Mouse (Mus musculus): Measurements from ENCODE around the gene Slc16a5. TPM values are rescaled to one million over a fixed set of nuclear protein-coding genes. Genes with fewer than 3 reads are reported as not detected.

The Slc16a5 gene
- total and polyA plus RNA-seq, 3 experiments: 0.26 TPM; not detected in 2

DNA sequence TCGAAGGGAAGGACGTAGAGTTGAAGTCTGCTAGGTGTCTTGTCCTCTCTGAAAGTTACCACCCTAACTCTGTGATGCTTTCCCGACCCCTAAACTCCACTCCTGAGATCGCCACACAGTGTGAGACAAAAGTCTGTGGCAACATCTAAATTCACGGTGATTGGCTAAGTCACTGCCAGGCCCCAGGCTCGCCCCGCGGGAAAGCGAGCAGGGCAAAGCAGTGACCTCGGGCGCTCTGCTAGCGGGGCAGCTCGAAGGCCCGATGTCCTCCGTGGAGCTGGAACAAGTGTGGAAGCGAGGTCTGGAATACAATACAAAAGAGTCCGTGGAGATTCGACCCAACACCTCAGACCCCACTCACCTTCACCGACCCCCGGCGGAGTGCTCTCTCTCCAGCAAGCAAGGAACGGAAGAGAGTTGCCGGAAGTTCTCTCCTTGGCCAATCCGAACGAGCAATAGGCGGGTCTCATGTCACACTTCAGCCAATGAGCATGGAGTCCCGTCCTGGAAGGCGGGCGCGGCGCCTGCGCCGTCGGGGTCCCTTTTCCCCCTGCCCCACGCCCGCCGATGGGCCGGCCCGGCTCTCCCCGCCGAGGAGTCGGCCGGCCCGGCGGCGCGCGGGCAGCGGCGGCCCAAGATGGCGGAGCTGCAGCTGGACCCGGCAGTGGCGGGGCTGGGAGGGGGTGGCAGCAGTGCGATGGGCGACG, 42.6 kb upstream of the Slc16a5 start, which contains the start of the genes Atp5h and Kctd2 (continued):
- TF ChIP-seq MYB (IDR thresholded peaks at IDR 0.05; ENCODE audit: low read depth, low read length): no peak
- no peak for TF ChIP-seq CTCF (IDR thresholded peaks at IDR 0.05 in 2 of 3, conservative IDR thresholded peaks at IDR 0.05 in 1 of 3; ENCODE audit: control insufficient read depth in 1 of 3, insufficient read depth in 1 of 3, low read depth in 2 of 3, low read length in 3 of 3, poor library complexity in 1 of 3, severe bottlenecking in 1 of 3)
- TF ChIP-seq CHD2 (IDR thresholded peaks at IDR 0.05; ENCODE audit: low read length): peak; percentile 55
- peak; percentile 84 for TF ChIP-seq USF1 (IDR thresholded peaks at IDR 0.05; ENCODE audit: low read depth, low read length)
- TF ChIP-seq SMC3 (IDR thresholded peaks at IDR 0.05; ENCODE audit: low read depth, low read length): no peak
- TF ChIP-seq MAZ (IDR thresholded peaks at IDR 0.05; ENCODE audit: low read depth, low read length): peak; percentile 39; the same call in 1 of the 2 replicates
- peak; percentile 96 for TF ChIP-seq POLR2AphosphoS2 (IDR thresholded peaks at IDR 0.05; ENCODE audit: low read length)
- peak; percentile 86 for TF ChIP-seq TBP (IDR thresholded peaks at IDR 0.05; ENCODE audit: low read depth, low read length)
- TF ChIP-seq POLR2A (IDR thresholded peaks at IDR 0.05; ENCODE audit: control insufficient read depth in 1 of 2, insufficient read depth in 1 of 2, low read depth in 1 of 2, low read length in 2 of 2, poor library complexity in 1 of 2): peak; percentile 96 to 98

DNA sequence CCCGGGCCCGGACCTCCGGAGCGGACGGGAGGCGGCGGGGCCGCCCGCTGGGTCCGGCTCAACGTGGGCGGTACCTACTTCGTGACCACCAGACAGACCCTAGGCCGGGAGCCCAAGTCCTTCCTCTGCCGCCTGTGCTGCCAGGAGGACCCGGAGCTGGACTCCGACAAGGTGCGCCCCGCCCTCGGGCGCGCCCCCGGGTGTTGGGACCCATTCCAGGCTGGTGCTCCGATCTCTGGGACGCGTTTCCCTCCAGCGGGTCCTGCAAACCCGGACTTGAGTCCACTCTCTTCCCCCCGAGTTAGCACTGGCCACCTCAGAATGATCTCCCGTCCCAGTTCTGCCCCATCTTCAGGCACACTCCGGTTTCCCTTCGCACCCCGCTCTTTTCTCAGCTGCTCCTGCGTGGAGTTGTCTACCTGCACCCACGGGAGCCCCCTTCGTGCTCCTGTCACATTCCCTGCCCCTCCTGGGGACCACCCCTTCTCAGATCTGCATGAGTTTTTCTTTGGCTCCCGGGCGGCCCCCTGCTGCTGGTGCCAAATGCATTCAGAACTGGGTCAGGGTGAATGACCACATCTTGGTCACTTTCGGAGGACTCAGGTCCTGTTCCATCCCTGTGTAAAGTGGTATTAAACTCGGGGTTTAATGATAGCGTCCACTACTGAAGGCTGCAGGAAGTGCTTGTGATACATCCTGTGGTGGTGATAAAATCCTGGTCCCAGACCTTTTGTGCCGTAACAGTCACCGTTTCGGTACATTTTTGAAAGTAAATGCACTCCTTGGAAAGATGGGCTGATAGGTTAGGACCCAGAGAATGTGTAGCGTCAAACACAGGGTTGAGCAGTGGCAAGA, 41.7 kb upstream of the Slc16a5 start:
- peak overlapping the region; percentile 95 to 97 for H3K4me3 ChIP-seq (ENCODE audit: control insufficient read depth in 1 of 2, insufficient read depth in 1 of 2, low read depth in 2 of 2, low read length in 2 of 2)
- H3K4me1 ChIP-seq (ENCODE audit: control insufficient read depth in 1 of 2, insufficient read depth in 2 of 2, low read length in 2 of 2): peaks cover 0 to 18% of the 10 kb centered on the region in 2 experiments; a peak in 3 of 4 replicates
- H3K9me3 ChIP-seq (replicated peaks; ENCODE audit: insufficient read depth, low read length): no peaks in the 10 kb centered on the region
- no peaks in the 10 kb centered on the region for H3K27me3 ChIP-seq (ENCODE audit: control insufficient read depth in 1 of 2, insufficient read depth in 2 of 2, low read length in 2 of 2)
- peak in 1 of 2 experiments; percentile 7; a peak in 1 of 4 replicates for TF ChIP-seq POLR2A (IDR thresholded peaks at IDR 0.05; ENCODE audit: control insufficient read depth in 1 of 2, insufficient read depth in 1 of 2, low read depth in 1 of 2, low read length in 2 of 2, poor library complexity in 1 of 2)
- TF ChIP-seq MEF2A (IDR thresholded peaks at IDR 0.05; ENCODE audit: extremely low read depth, insufficient replicate concordance, low read depth, low read length, poor library complexity, severe bottlenecking): no peak
- 0 out of 2 replicates have a peak, but pooled peaks have one; percentile 6 for TF ChIP-seq SIN3A (IDR thresholded peaks at IDR 0.05; ENCODE audit: low read length)
- 0 out of 2 replicates have a peak, but pooled peaks have one; percentile 2 for TF ChIP-seq ELF1 (IDR thresholded peaks at IDR 0.05; ENCODE audit: low read depth, low read length)
- no peak for TF ChIP-seq KAT2A (conservative IDR thresholded peaks at IDR 0.05; ENCODE audit: low read depth, low read length)
- 0 out of 2 replicates have a peak, but pooled peaks have one; percentile 38 for TF ChIP-seq UBTF (IDR thresholded peaks at IDR 0.05; ENCODE audit: borderline replicate concordance, insufficient read depth, low read depth, low read length)
- TF ChIP-seq MAZ (IDR thresholded peaks at IDR 0.05; ENCODE audit: low read depth, low read length): peak; percentile 66
- TF ChIP-seq MAX (IDR thresholded peaks at IDR 0.05; ENCODE audit: low read length): peak; percentile 25
- peak; percentile 28; the same call in 1 of the 2 replicates for TF ChIP-seq MXI1 (IDR thresholded peaks at IDR 0.05; ENCODE audit: low read depth, low read length)
- 0 out of 6 replicates have a peak, but pooled peaks of 1 of the 3 experiments have one; percentile 3 for TF ChIP-seq CTCF (IDR thresholded peaks at IDR 0.05 in 2 of 3, conservative IDR thresholded peaks at IDR 0.05 in 1 of 3; ENCODE audit: control insufficient read depth in 1 of 3, insufficient read depth in 1 of 3, low read depth in 2 of 3, low read length in 3 of 3, poor library complexity in 1 of 3, severe bottlenecking in 1 of 3)
- TF ChIP-seq ZMIZ1 (IDR thresholded peaks at IDR 0.05; ENCODE audit: low read depth, low read length): no peak
- TF ChIP-seq EP300 (IDR thresholded peaks at IDR 0.05; ENCODE audit: low read depth in 1 of 2, low read length in 2 of 2): 0 out of 4 replicates have a peak, but pooled peaks of 1 of the 2 experiments have one; percentile 8
- TF ChIP-seq CHD1 (IDR thresholded peaks at IDR 0.05; ENCODE audit: low read depth, low read length): peak; percentile 93; the same call in 1 of the 2 replicates
- no peak for TF ChIP-seq GATA1 (IDR thresholded peaks at IDR 0.05; ENCODE audit: low read depth, low read length)
- TF ChIP-seq HCFC1 (IDR thresholded peaks at IDR 0.05; ENCODE audit: low read depth, low read length): no peak
- TF ChIP-seq MAFK (IDR thresholded peaks at IDR 0.05; ENCODE audit: borderline replicate concordance, low read depth, low read length): no peak
- H3K9ac ChIP-seq (ENCODE audit: control insufficient read depth, low read depth, low read length, poor library complexity, severe bottlenecking): peak overlapping the region; percentile 90
- peaks cover 30% of the 10 kb centered on the region for H3K79me2 ChIP-seq (ENCODE audit: control insufficient read depth, insufficient read depth, low read length, poor library complexity)
- DNase-seq (ENCODE audit: low read depth, low spot score): peak; percentile 65
- H3K27ac ChIP-seq (ENCODE audit: control insufficient read depth, low read depth, low read length): peak overlapping the region; percentile 41; the same call in 1 of the 2 replicates
- peaks cover 0 to 23% of the 10 kb centered on the region in 2 experiments; a peak in 2 of 4 replicates for H3K36me3 ChIP-seq (ENCODE audit: control insufficient read depth in 1 of 2, insufficient read depth in 2 of 2, low read length in 2 of 2)
